Mouse (Mus musculus): ENCODE data around the gene Runx1. TPM values are rescaled to one million over a fixed set of nuclear protein-coding genes. Genes with fewer than 3 reads are reported as not detected.

The Runx1 gene
- polyA plus RNA-seq, 1 experiment from 2014 or later = 1.2 TPM

DNA sequence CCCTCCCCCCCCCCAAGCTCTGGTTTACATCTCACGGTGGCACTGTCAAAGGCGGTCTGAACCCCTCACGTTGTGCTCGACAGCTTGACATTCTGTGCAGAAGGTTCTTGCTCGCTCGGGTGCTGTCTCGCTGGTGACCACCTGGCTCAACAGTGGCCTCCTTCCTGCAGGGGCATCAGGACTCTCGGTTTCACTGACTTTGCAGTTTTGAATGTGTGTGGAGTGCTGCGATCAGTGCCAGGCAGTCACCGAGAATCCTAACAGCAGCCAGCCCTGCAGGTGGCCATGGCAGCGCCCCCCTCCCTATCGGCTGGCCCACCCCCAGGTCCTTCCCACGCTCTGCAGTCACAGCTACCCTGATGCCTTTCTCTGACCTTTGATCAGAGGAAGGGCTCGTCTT lies 4.5 kb upstream of the Runx1 start:
- Histone ChIP-seq H3K27me3 (ENCODE audit: control insufficient read depth, insufficient read depth, low read length) (no peaks in the 10 kb centered on the region), H3K27ac (ENCODE audit: low read depth, low read length) (no peak overlapping the region), H3K4me1 (ENCODE audit: control insufficient read depth, insufficient read depth, low read length) (no peaks in the 10 kb centered on the region), H3K4me3 (ENCODE audit: low read depth, low read length) (no peak overlapping the region), H3K36me3 (ENCODE audit: control insufficient read depth, insufficient read depth, low read length) (no peaks in the 10 kb centered on the region), H3K9ac (ENCODE audit: low read length) (no peak overlapping the region), H3K4me2 (ENCODE audit: low read depth) (no peak overlapping the region), H3K9me3 (ENCODE audit: control insufficient read depth, low read length) (no peaks in the 10 kb centered on the region)
- no peak for DNase-seq (ENCODE audit: low spot score)
- no peak for ATAC-seq (ENCODE audit: insufficient read depth, low FRiP score, low TSS enrichment)
- 55% methylated on average over 14 of the region's 14 CpGs for WGBS

- no peak for DNase-seq (ENCODE audit: low spot score)
- Histone ChIP-seq H3K4me3 (ENCODE audit: low read depth, low read length) (no peak overlapping the region), H3K4me2 (ENCODE audit: low read depth) (no peak overlapping the region), H3K9ac (ENCODE audit: low read length) (no peak overlapping the region), H3K4me1 (ENCODE audit: control insufficient read depth, insufficient read depth, low read length) (no peaks in the 10 kb centered on the region), H3K27me3 (ENCODE audit: control insufficient read depth, insufficient read depth, low read length) (no peaks in the 10 kb centered on the region), H3K36me3 (ENCODE audit: control insufficient read depth, insufficient read depth, low read length) (no peaks in the 10 kb centered on the region), H3K27ac (ENCODE audit: low read depth, low read length) (no peak overlapping the region), H3K9me3 (ENCODE audit: control insufficient read depth, low read length) (no peaks in the 10 kb centered on the region)
- no peak for ATAC-seq (ENCODE audit: insufficient read depth, low FRiP score, low TSS enrichment)
- WGBS = 45% methylated on average over 8 of the region's 8 CpGs
Measured at GRCm38 (mm10) chr16:92828308-92828862, 2.4 kb upstream of the Runx1 start.

GRCm38 (mm10) chr16:92827663-92828307 lies 1.8 kb upstream of the Runx1 start:
- WGBS = 62% methylated on average over 7 of the region's 7 CpGs
- H3K9ac ChIP-seq (ENCODE audit: low read length) = no peak overlapping the region
- no peak for ATAC-seq (ENCODE audit: insufficient read depth, low FRiP score, low TSS enrichment)
- no peaks in the 10 kb centered on the region for H3K4me1 ChIP-seq (ENCODE audit: control insufficient read depth, insufficient read depth, low read length)
- H3K27me3 ChIP-seq (ENCODE audit: control insufficient read depth, insufficient read depth, low read length) = no peaks in the 10 kb centered on the region
- H3K4me2 ChIP-seq (ENCODE audit: low read depth) = no peak overlapping the region
- no peak for DNase-seq (ENCODE audit: low spot score)
- no peak overlapping the region for H3K4me3 ChIP-seq (ENCODE audit: low read depth, low read length)
- no peaks in the 10 kb centered on the region for H3K36me3 ChIP-seq (ENCODE audit: control insufficient read depth, insufficient read depth, low read length)
- no peak overlapping the region for H3K27ac ChIP-seq (ENCODE audit: low read depth, low read length)
- no peaks in the 10 kb centered on the region for H3K9me3 ChIP-seq (ENCODE audit: control insufficient read depth, low read length)

GRCm38 (mm10) chr16:92826683-92827082 lies 734 bp upstream of the Runx1 start:
- Histone ChIP-seq H3K36me3 (ENCODE audit: control insufficient read depth, insufficient read depth, low read length) (no peaks in the 10 kb centered on the region), H3K9me3 (ENCODE audit: control insufficient read depth, low read length) (no peaks in the 10 kb centered on the region), H3K9ac (ENCODE audit: low read length) (no peak overlapping the region), H3K27ac (ENCODE audit: low read depth, low read length) (no peak overlapping the region), H3K4me3 (ENCODE audit: low read depth, low read length) (no peak overlapping the region), H3K27me3 (ENCODE audit: control insufficient read depth, insufficient read depth, low read length) (no peaks in the 10 kb centered on the region), H3K4me1 (ENCODE audit: control insufficient read depth, insufficient read depth, low read length) (peaks cover 4% of the 10 kb centered on the region; the same call in 1 of the 2 replicates), H3K4me2 (ENCODE audit: low read depth) (no peak overlapping the region)
- WGBS = 91% methylated on average over 6 of the region's 6 CpGs
- no peak for DNase-seq (ENCODE audit: low spot score)
- ATAC-seq (ENCODE audit: insufficient read depth, low FRiP score, low TSS enrichment) = no peak

- Histone ChIP-seq H3K9me3 (ENCODE audit: control insufficient read depth, low read length) (no peaks in the 10 kb centered on the region), H3K27me3 (ENCODE audit: control insufficient read depth, insufficient read depth, low read length) (no peaks in the 10 kb centered on the region), H3K9ac (ENCODE audit: low read length) (no peak overlapping the region), H3K4me3 (ENCODE audit: low read depth, low read length) (no peak overlapping the region), H3K36me3 (ENCODE audit: control insufficient read depth, insufficient read depth, low read length) (no peaks in the 10 kb centered on the region), H3K4me2 (ENCODE audit: low read depth) (no peak overlapping the region), H3K27ac (ENCODE audit: low read depth, low read length) (no peak overlapping the region), H3K4me1 (ENCODE audit: control insufficient read depth, insufficient read depth, low read length) (peaks cover 4% of the 10 kb centered on the region; the same call in 1 of the 2 replicates)
- 92% methylated on average over 18 of the region's 18 CpGs for WGBS
- DNase-seq (ENCODE audit: low spot score) (no peak), ATAC-seq (ENCODE audit: insufficient read depth, low FRiP score, low TSS enrichment) (no peak)
Measured at GRCm38 (mm10) chr16:92825204-92825843, 625 bp downstream of the Runx1 start.

GRCm38 (mm10) chr16:92824723-92825203 lies 1.2 kb downstream of the Runx1 start:
- Histone ChIP-seq H3K27me3 (ENCODE audit: control insufficient read depth, insufficient read depth, low read length) (no peaks in the 10 kb centered on the region), H3K4me2 (ENCODE audit: low read depth) (no peak overlapping the region), H3K9ac (ENCODE audit: low read length) (no peak overlapping the region), H3K36me3 (ENCODE audit: control insufficient read depth, insufficient read depth, low read length) (no peaks in the 10 kb centered on the region), H3K4me3 (ENCODE audit: low read depth, low read length) (no peak overlapping the region), H3K4me1 (ENCODE audit: control insufficient read depth, insufficient read depth, low read length) (peaks cover 4% of the 10 kb centered on the region; the same call in 1 of the 2 replicates), H3K27ac (ENCODE audit: low read depth, low read length) (no peak overlapping the region), H3K9me3 (ENCODE audit: control insufficient read depth, low read length) (no peaks in the 10 kb centered on the region)
- DNase-seq (ENCODE audit: low spot score) (no peak), ATAC-seq (ENCODE audit: insufficient read depth, low FRiP score, low TSS enrichment) (no peak)
- 96% methylated on average over 9 of the region's 9 CpGs for WGBS

- H3K4me1 ChIP-seq (ENCODE audit: control insufficient read depth, insufficient read depth, low read length) = peaks cover 4% of the 10 kb centered on the region; the same call in 1 of the 2 replicates
- no peak overlapping the region for H3K4me2 ChIP-seq (ENCODE audit: low read depth)
- no peak for DNase-seq (ENCODE audit: low spot score)
- H3K9me3 ChIP-seq (ENCODE audit: control insufficient read depth, low read length) = no peaks in the 10 kb centered on the region
- no peaks in the 10 kb centered on the region for H3K36me3 ChIP-seq (ENCODE audit: control insufficient read depth, insufficient read depth, low read length)
- no peak for ATAC-seq (ENCODE audit: insufficient read depth, low FRiP score, low TSS enrichment)
- H3K9ac ChIP-seq (ENCODE audit: low read length) = no peak overlapping the region
- H3K27me3 ChIP-seq (ENCODE audit: control insufficient read depth, insufficient read depth, low read length) = no peaks in the 10 kb centered on the region
- H3K27ac ChIP-seq (ENCODE audit: low read depth, low read length) = no peak overlapping the region
- no peak overlapping the region for H3K4me3 ChIP-seq (ENCODE audit: low read depth, low read length)
- 87% methylated on average over 6 of the region's 6 CpGs for WGBS
Measured at GRCm38 (mm10) chr16:92824003-92824722, 1.8 kb downstream of the Runx1 start.

DNA sequence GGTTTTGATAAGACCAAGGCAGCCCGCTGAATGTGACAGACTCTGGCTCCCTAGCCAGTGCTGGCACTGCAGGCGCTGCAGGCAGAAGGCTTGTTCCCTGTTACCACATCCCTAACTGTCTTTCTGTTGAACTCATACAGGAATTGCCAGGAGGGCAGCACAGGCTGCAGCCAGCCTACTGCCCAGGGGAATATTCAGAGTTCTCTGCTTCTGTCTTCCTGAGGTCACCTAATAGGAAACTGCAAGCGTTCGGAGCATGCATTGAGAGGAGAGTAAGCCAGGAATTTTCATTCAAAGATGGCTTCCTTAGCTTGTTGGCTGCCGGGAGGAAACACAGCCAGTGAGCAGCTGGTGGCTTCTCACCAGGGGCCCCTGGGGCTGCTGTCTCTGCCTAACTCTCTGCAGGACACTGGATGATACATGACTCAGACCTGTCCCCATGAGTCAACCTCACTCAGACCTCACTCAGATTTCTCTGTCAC lies 2.5 kb downstream of the Runx1 start:
- H3K9me3 ChIP-seq (ENCODE audit: control insufficient read depth, low read length) = no peaks in the 10 kb centered on the region
- DNase-seq (ENCODE audit: low spot score) (no peak), ATAC-seq (ENCODE audit: insufficient read depth, low FRiP score, low TSS enrichment) (no peak)
- H3K4me2 ChIP-seq (ENCODE audit: low read depth) = no peak overlapping the region
- no peak overlapping the region for H3K4me3 ChIP-seq (ENCODE audit: low read depth, low read length)
- H3K9ac ChIP-seq (ENCODE audit: low read length) = no peak overlapping the region
- peaks cover 4% of the 10 kb centered on the region; the same call in 1 of the 2 replicates for H3K4me1 ChIP-seq (ENCODE audit: control insufficient read depth, insufficient read depth, low read length)
- H3K27ac ChIP-seq (ENCODE audit: low read depth, low read length) = no peak overlapping the region
- WGBS = 55% methylated on average over 5 of the region's 5 CpGs
- no peaks in the 10 kb centered on the region for H3K36me3 ChIP-seq (ENCODE audit: control insufficient read depth, insufficient read depth, low read length)
- no peaks in the 10 kb centered on the region for H3K27me3 ChIP-seq (ENCODE audit: control insufficient read depth, insufficient read depth, low read length)
